Mouse (Mus musculus): ENCODE data around the gene Kpna7. TPM values are rescaled to one million over a fixed set of nuclear protein-coding genes. Genes with fewer than 3 reads are reported as not detected.

The Kpna7 gene
- polyA plus RNA-seq, 1 experiment from 2014 or later: 0.21 TPM

DNA sequence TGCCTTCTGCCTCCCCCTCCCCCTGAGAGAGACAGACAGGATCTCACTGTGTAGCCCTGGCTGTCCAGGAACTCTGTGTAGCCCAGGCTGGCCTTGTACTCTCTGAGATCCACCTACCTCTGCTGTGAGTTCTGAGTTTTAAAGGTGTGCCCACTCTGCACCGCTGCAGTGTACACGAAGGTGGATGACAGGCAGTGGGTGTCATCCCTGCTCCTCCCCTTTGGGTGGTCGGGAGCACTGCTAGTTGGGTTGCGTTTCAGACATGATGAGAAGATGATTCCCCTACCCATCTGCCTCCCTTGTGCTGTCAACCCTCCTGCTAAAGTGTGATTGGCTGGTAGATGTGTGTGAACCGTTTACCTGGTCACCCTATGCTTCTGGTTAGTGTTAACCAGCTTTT is 34.6 kb upstream of the Kpna7 start:
- ATAC-seq: no peak
- no peak for DNase-seq (ENCODE audit: low read depth, low spot score)
- no peak for TF ChIP-seq CTCF (IDR thresholded peaks at IDR 0.05)
- POLR2A ChIA-PET: interaction anchor here (0.7 kb wide), 1 partner anchor 10 kb away, joined by 4 read pairs; no protein-coding TSS in a partner anchor
- in situ Hi-C loops (cut with MboI; ENCODE audit: low pct_unique_long_range_greater_than_20kb): no loop called here
- CTCF ChIA-PET: no interaction called here
- H3K27me3 ChIP-seq: no peaks in the 10 kb centered on the region

DNA sequence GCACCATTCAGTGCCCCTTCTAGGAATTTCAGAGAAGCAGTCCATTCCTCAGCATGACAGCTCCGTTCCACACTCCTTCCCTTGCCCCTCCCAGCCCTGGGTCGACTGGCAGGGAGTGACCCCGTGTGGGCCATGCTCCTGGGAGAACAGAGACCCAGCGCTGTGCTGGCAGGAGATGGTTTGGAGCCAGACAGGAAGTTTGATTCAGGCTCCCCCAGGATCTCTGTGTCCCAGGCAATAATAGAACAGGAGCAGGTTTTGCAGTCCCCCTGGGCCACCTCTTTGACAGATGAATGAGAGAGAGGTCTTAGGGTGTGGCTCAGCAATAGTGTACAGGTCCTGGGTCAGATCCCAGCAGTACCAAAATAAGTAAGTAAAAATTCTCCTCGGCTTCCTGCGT is 34.2 kb upstream of the Kpna7 start:
- no peak for ATAC-seq
- ChIA-PET CTCF (no interaction called here), POLR2A (interaction anchor here (0.9 kb wide), 1 partner anchor 11 kb away, joined by 3 read pairs; no protein-coding TSS in a partner anchor)
- in situ Hi-C loops (cut with MboI; ENCODE audit: low pct_unique_long_range_greater_than_20kb): no loop called here
- no peaks in the 10 kb centered on the region for H3K27me3 ChIP-seq
- TF ChIP-seq CTCF (IDR thresholded peaks at IDR 0.05): no peak
- no peak for DNase-seq (ENCODE audit: low read depth, low spot score)

DNA sequence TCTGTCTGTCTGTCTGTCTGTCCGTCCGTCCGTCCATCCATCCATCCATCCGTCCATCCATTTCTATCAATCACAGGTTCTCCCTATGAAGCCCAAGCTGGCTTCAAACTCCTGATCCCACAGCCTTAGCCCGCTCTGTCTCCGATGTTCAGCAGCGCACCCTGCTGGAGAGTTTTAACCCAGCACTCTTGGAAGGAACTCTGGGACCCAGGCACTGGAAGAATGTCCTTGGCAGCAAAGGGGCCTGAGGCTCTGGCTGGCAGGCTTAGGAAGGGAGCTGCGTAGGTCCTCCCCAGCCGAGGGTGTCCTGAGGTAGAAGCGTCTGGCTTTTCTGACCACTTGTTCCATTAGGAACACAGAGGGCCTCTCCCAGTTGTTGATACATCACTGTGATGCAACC is 33.1 kb upstream of the Kpna7 start:
- ChIA-PET CTCF (interaction anchor here (1.0 kb wide), 1 partner anchor 10 kb away, joined by 6 read pairs; no protein-coding TSS in a partner anchor), POLR2A (interaction anchor here (0.9 to 1.0 kb wide), 2 partner anchors 12 to 13 kb away, joined by 3 to 6 read pairs; no protein-coding TSS in a partner anchor)
- in situ Hi-C loops (cut with MboI; ENCODE audit: low pct_unique_long_range_greater_than_20kb): no loop called here
- no peak for DNase-seq (ENCODE audit: low read depth, low spot score)
- ATAC-seq: peak; percentile 18
- H3K27me3 ChIP-seq: no peaks in the 10 kb centered on the region
- no peak for TF ChIP-seq CTCF (IDR thresholded peaks at IDR 0.05)

DNA sequence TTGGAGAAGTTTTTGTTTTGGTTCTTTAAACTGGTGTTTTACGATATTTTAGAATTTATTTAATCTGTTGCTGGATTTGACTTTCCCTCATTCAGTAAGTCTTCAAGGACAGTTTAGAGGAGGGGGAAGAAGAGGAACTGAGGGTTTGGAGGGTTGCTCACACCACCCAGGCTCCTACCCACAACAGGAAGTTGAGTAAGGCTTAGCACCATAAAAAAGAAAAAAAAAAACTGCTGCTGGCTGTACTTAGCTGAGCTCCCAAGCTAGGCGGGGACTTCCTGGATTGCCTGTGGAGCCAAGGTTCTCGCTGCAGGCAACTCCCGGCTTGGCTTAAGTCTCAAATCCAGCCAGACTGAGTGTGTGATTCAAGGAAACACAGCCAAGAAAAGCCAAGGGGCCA is 32.5 kb upstream of the Kpna7 start:
- ATAC-seq (peak; percentile 57), DNase-seq (ENCODE audit: low read depth, low spot score) (peak; percentile 84)
- in situ Hi-C loops (cut with MboI; ENCODE audit: low pct_unique_long_range_greater_than_20kb): no loop called here
- no peak for TF ChIP-seq CTCF (IDR thresholded peaks at IDR 0.05)
- ChIA-PET POLR2A (interaction anchor here (1.0 kb wide), 1 partner anchor 14 kb away, joined by 6 read pairs; no protein-coding TSS in a partner anchor), CTCF (interaction anchor here (1.0 kb wide), 1 partner anchor 11 kb away, joined by 6 read pairs; no protein-coding TSS in a partner anchor)
- no peaks in the 10 kb centered on the region for H3K27me3 ChIP-seq

DNA sequence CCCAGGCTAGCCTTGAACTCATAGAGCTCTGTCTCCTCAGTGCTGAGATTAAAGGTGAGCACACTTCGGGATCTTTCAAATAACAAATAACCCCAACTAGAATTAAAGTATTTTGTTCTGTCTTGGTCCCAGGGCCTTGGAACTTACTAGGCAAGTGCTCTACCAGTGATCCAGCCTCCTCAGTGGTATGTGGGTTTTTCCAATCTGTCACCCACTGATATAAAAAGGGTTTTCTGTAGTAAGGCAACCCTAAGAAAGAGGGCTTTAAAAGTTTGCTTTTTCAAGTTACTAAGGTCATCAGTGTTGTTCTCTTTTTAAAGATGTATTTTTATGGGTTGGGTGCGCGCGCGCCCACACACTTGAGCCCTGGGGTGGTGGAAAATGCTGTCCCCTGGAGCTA is 31.9 kb upstream of the Kpna7 start:
- in situ Hi-C loops (cut with MboI; ENCODE audit: low pct_unique_long_range_greater_than_20kb): no loop called here
- DNase-seq (ENCODE audit: low read depth, low spot score): no peak
- no peaks in the 10 kb centered on the region for H3K27me3 ChIP-seq
- ChIA-PET CTCF (interaction anchor here (1.3 kb wide), 2 partner anchors 21 to 26 kb away, joined by 3 to 4 read pairs; no protein-coding TSS in a partner anchor), POLR2A (interaction anchor here (0.6 kb wide), 1 partner anchor 74 kb away, joined by 4 read pairs; no protein-coding TSS in a partner anchor)
- TF ChIP-seq CTCF (IDR thresholded peaks at IDR 0.05): no peak
- ATAC-seq: no peak

DNA sequence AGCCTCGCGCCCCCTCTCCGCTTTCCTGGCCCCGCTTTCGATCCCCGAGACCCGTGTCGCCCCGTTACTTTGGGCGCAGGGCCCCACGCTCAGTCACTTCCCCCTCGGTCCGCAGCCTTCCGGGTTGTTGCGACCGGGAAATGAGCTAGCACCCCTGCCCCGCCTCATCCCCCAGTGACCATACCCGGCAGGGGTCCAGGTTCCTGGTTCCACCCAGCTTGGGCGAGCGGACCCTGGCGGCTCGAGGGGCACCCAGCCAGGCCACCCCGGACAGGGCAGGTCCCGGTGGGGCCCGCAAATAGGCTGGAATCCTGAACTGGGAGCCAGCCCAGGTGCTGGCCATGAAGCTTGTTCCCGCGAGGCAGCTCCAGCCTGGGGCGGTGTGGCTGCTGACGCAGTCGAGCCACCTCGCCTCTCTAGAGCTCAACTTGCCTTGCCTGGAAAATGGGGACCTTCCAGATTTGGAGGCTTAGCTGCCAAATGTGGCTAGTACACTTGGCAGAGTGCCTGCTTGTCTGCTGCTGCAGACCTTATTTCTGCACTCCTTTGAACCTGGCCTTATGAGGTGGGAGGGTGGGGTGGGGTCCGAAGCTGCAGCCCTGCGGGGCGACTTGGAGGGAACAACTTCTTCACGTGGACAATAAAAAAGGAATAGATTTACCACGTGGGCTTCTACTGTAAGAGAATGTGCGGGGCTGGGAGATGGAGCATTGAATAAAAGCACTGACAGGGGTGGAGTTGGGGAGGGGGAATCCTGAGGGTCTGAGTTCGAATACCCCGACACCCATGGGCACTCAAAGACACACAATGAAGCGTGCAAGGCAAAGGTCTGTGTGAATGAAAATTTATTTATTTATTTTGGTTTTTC is 31.0 kb upstream of the Kpna7 start:
- DNase-seq (ENCODE audit: low read depth, low spot score): no peak
- in situ Hi-C loops (cut with MboI; ENCODE audit: low pct_unique_long_range_greater_than_20kb): no loop called here
- no peak for TF ChIP-seq CTCF (IDR thresholded peaks at IDR 0.05)
- peak; percentile 58 for ATAC-seq
- ChIA-PET CTCF (interaction anchor here (1.3 kb wide), 2 partner anchors 22 to 26 kb away, joined by 3 to 4 read pairs; no protein-coding TSS in a partner anchor), POLR2A (interaction anchor here (0.5 to 1.4 kb wide), 6 partner anchors 9 to 75 kb away, joined by 3 to 9 read pairs (median 3); partner anchors contain the start of genes Arpc1a and Kpna7)
- H3K27me3 ChIP-seq: no peaks in the 10 kb centered on the region

DNA sequence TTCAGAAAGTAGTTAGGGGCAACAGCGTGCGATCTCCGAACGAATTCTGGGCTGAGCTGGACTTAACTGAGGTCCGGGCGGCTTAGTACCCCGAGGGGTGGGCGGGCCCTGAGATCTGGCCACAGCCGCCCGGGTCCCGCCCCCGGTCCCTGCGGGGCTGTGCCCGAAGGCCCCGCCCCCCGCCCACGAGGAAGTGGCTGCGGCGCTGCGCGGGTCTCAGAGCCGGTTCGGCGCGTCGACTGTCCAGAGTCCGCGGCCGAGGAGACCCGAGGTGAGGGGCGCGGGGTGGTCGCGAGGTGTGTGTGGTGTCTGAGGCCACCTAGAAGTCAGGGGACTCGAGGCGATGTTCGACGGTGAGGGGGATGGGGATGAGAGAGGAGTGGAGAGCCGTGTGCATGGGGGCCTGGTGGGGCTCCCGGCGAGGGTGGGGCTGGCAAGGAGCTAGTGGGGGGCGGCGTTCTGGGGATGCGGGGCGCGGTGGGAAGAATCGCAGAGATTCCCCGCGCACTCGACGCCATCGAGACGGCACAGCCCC is 30.3 kb upstream of the Kpna7 start, which contains the start of gene Arpc1b:
Gene Arpc1b, plus strand, starts transcription at position 145 of the 535 bp plus-strand sequence.
- POLR2A ChIA-PET: interaction anchor here (0.7 to 1.4 kb wide), 4 partner anchors 9 to 44 kb away, joined by 3 to 9 read pairs (median 3); partner anchors contain the start of genes Arpc1a and Kpna7
- no peak for TF ChIP-seq CTCF (IDR thresholded peaks at IDR 0.05)
- in situ Hi-C loops (cut with MboI; ENCODE audit: low pct_unique_long_range_greater_than_20kb): no loop called here
- DNase-seq (ENCODE audit: low read depth, low spot score): no peak
- H3K27me3 ChIP-seq: no peaks in the 10 kb centered on the region
- CTCF ChIA-PET: interaction anchor here (1.3 kb wide), 1 partner anchor 27 kb away, joined by 4 read pairs; no protein-coding TSS in a partner anchor
- ATAC-seq: peak; percentile 65

DNA sequence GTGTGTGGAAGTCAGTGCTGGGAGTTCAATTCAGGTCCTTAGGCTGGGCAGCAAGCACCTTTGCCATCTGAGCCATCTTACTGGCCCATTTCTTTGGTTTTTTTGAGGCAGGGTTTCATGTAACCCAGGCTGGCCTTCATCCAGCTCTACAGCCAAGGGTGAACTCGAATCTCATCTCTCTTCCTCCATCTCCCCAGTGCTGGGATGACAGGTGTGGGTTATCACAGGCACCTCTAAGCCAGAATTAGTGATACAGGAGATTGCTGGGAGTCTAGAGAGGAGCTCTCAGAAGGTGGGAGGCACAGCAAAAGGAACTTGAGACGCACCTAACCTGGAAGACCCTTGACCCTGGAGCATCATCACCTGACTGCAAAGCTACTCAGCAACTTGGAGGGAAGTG is 29.6 kb upstream of the Kpna7 start:
- TF ChIP-seq CTCF (IDR thresholded peaks at IDR 0.05): no peak
- DNase-seq (ENCODE audit: low read depth, low spot score) (no peak), ATAC-seq (no peak)
- H3K27me3 ChIP-seq: no peaks in the 10 kb centered on the region
- in situ Hi-C loops (cut with MboI; ENCODE audit: low pct_unique_long_range_greater_than_20kb): no loop called here
- POLR2A ChIA-PET: interaction anchor here (1.4 kb wide), 1 partner anchor 30 kb away, joined by 9 read pairs; the partner anchor contains the start of genes Arpc1a and Kpna7
- CTCF ChIA-PET: no interaction called here

DNA sequence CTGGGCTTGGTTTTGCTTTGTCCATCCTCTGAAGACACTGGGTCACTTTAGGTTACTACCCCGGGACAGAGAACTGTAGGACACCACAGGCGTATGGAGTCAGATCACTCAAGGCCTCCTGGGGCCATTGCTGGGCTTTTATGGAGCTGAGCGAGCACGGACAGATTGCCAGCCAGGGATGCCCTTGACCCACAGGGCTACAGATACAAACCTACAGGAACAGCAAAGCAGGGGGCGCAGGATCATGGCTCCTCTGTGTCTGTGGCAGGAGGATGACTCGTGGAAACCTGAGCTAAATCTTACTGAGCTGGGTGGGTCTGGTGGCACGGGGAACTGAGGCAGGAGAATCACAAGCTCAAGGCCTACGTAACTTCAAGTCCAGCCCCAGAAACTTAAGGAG is 28.7 kb upstream of the Kpna7 start:
- CTCF ChIA-PET: interaction anchor here (1.4 to 1.5 kb wide), 2 partner anchors 10 to 24 kb away, joined by 3 to 5 read pairs; no protein-coding TSS in a partner anchor
- H3K27me3 ChIP-seq: no peaks in the 10 kb centered on the region
- no peak for ATAC-seq
- POLR2A ChIA-PET: interaction anchor here (0.6 to 1.1 kb wide), 3 partner anchors 15 to 29 kb away, joined by 3 to 4 read pairs (median 4); partner anchors contain the start of genes Arpc1a and Kpna7
- TF ChIP-seq CTCF (IDR thresholded peaks at IDR 0.05): no peak
- no peak for DNase-seq (ENCODE audit: low read depth, low spot score)
- in situ Hi-C loops (cut with MboI; ENCODE audit: low pct_unique_long_range_greater_than_20kb): no loop called here

DNA sequence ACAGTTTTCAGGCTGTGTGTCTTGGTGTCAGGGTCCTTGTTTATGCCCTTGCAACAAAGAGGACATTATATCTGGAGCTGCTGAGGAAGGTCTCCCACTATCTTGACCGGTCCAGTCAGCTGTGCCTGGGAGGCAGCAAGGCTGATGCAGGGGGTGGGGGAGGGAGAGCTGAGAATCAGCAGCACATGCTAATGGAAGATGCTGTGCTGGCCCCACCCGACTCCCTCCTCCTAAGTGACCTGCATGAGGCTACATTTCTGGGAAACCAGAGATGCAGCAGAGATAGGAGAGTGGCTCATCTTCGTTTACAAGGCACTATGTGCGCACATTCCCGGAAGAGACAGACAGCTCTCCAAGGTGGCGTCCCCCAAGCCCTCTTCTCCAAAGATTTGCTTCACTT is 26.6 kb upstream of the Kpna7 start:
- H3K27me3 ChIP-seq: no peaks in the 10 kb centered on the region
- no peak for DNase-seq (ENCODE audit: low read depth, low spot score)
- no peak for TF ChIP-seq CTCF (IDR thresholded peaks at IDR 0.05)
- ChIA-PET POLR2A (interaction anchor here (0.6 to 0.9 kb wide), 2 partner anchors 13 to 17 kb away, joined by 3 to 8 read pairs; no protein-coding TSS in a partner anchor), CTCF (interaction anchor here (1.5 kb wide), 1 partner anchor 14 kb away, joined by 4 read pairs; no protein-coding TSS in a partner anchor)
- ATAC-seq: no peak
- in situ Hi-C loops (cut with MboI; ENCODE audit: low pct_unique_long_range_greater_than_20kb): no loop called here

All from Patski (cell line).